Mouse (Mus musculus) olfactory bulb, adult 2 months (tissue): Measurements from ENCODE around the gene Tnfaip2.

Experiments used
- CTCF ChIP-seq: fragments of 200-500 bp; IDR thresholded peaks from 2 replicates; pipeline ENCODE4 v1.5.1; 2012; ENCODE audit warnings: low read depth, mild to moderate bottlenecking, low read length, moderate library complexity; ENCODE audit not compliant: insufficient read depth
- POLR2A ChIP-seq: fragments of 200-500 bp; IDR thresholded peaks from 2 replicates; pipeline ENCODE4 v1.6.1; 2012; ENCODE audit warnings: mild to moderate bottlenecking, low read depth, low read length, moderate library complexity; ENCODE audit not compliant: insufficient read depth

- TF ChIP-seq CTCF (no peak), POLR2A (no peak)
Measured at GRCm38 (mm10) chr12:111503063-111503567, 60.8 kb downstream of the Tnfaip2 start.
